Mouse (Mus musculus) lung, embryonic 14.5 days (tissue): ENCODE measurements at regions not wholly inside any gene's neighbourhood (a gene's known extent, or its start where the extent isn't known, plus 50 kb on each side); places are given as distances from the start of the nearest gene placed in this dataset.

Source experiments
- ATAC-seq: fragments of 200-750 bp; cut with Nextera tagmentation; 2 replicates; pipeline ENCODE4 v1.8.0; 2017; ENCODE audit warnings: mild to moderate bottlenecking, moderate TSS enrichment, moderate library complexity; ENCODE audit not compliant: insufficient read depth
- DNase-seq: peaks from one replicate; pipeline ENCODE4 v3.0.0-alpha.2; 2015
- H3K27ac ChIP-seq: fragments of 300-500 bp; sonication (generic); 2 replicates; pipeline ENCODE4 v1.5.1; 2014; ENCODE audit warnings: low read depth, mild to moderate bottlenecking, moderate library complexity
- H3K27me3 ChIP-seq: fragments of 300-500 bp; sonication (generic); 2 replicates; pipeline ENCODE4 v1.6.1; 2014; ENCODE audit warnings: low read length, control low read depth; ENCODE audit not compliant: insufficient read depth
- H3K36me3 ChIP-seq: fragments of 300-500 bp; sonication (generic); 2 replicates; pipeline ENCODE4 v1.6.1; 2014; ENCODE audit warnings: control low read depth; ENCODE audit not compliant: insufficient read depth
- H3K4me1 ChIP-seq: fragments of 300-500 bp; sonication (generic); 2 replicates; pipeline ENCODE4 v1.6.1; 2014; ENCODE audit warnings: antibody characterized with exemption, control low read depth; ENCODE audit not compliant: insufficient read depth
- H3K4me2 ChIP-seq: fragments of 300-500 bp; sonication (generic); 2 replicates; pipeline ENCODE4 v1.6.1; 2014; ENCODE audit warnings: mild to moderate bottlenecking
- H3K4me3 ChIP-seq: fragments of 300-500 bp; sonication (generic); 2 replicates; pipeline ENCODE4 v1.5.1; 2014; ENCODE audit warnings: low read depth, low read length
- H3K9ac ChIP-seq: fragments of 300-500 bp; sonication (generic); 2 replicates; pipeline ENCODE4 v1.6.1; 2014
- H3K9me3 ChIP-seq: fragments of 300-500 bp; sonication (generic); 2 replicates; pipeline ENCODE4 v1.6.1; 2016; ENCODE audit warnings: low read depth, low read length, control low read depth
- CTCF ChIP-seq: IDR thresholded peaks from 2 replicates; pipeline ENCODE4 v1.5.1; 2016; ENCODE audit warnings: antibody characterized with exemption, low read depth
- whole genome bisulfite sequencing: fragments of 180-500 bp; shearing (Covaris S2); extraction: QIAGEN DNeasy Blood & Tissue Kit; methylation state at CpG from one replicate; pipeline ENCODE4 v1.1.7; 2014; 5-methylcytosine and 5-hydroxymethylcytosine counted together

- Histone ChIP-seq H3K4me3 (no peak overlapping the region), H3K9me3 (no peaks in the 10 kb centered on the region), H3K4me2 (no peak overlapping the region), H3K27me3 (no peaks in the 10 kb centered on the region), H3K9ac (no peak overlapping the region), H3K4me1 (no peaks in the 10 kb centered on the region), H3K36me3 (no peaks in the 10 kb centered on the region), H3K27ac (no peak overlapping the region)
- DNase-seq = no peak
- TF ChIP-seq CTCF = no peak
- 66% methylated on average over 11 of the region's 11 CpGs for WGBS
- no peak for ATAC-seq
These were observed 91.1 kb downstream of the Lmo4 start for GRCm38 (mm10) chr3:144113672-144114645.

DNA sequence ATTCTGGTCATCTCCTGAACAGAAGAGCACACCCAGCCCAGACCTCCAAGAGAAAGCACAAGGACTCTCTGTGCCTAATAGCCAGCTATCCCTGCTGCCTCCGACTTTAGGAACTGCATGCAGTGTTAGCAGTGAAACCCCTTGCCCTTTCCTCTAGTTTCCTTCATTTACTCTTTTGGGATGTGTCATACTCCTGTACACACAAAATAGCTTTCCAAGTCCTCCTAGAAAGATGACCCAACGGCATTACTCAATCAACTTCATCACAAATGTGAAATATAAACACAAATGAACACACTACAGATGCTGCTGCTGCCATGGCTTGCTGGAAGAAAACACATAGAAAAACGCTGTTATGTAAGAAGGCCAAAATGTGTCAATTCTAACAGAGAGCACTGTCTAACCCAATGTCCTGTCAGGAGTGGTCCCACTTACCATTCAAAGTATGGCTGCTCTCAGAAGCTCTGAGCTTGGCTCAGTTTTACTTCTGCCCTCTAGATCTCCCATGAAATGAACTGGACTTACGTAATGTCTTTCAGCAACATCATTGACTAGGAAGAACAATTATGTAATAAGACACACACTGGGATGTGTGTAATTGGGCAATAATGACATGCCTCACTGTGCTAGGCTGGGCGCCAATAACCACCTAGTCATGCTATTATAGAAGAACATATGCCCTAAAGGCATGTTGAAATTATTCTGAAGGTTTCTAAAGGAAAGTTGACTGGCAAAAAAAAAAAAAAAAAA lies 94.5 kb downstream of the Lmo4 start:
- TF ChIP-seq CTCF = no peak
- Histone ChIP-seq H3K9ac (no peak overlapping the region), H3K27me3 (no peaks in the 10 kb centered on the region), H3K27ac (no peak overlapping the region), H3K4me2 (no peak overlapping the region), H3K9me3 (no peaks in the 10 kb centered on the region), H3K4me3 (no peak overlapping the region), H3K36me3 (no peaks in the 10 kb centered on the region), H3K4me1 (no peaks in the 10 kb centered on the region)
- DNase-seq (no peak), ATAC-seq (no peak)
- 84% methylated on average over 5 of the region's 5 CpGs for WGBS

- no peak for DNase-seq
- Histone ChIP-seq H3K36me3 (no peaks in the 10 kb centered on the region), H3K27me3 (no peaks in the 10 kb centered on the region), H3K27ac (no peak overlapping the region), H3K4me3 (no peak overlapping the region), H3K4me2 (no peak overlapping the region), H3K9ac (no peak overlapping the region), H3K4me1 (no peaks in the 10 kb centered on the region), H3K9me3 (no peaks in the 10 kb centered on the region)
- no peak for ATAC-seq
- WGBS = 76% methylated on average over 2 of the region's 2 CpGs
- TF ChIP-seq CTCF = no peak
These were observed 95.3 kb downstream of the Lmo4 start for GRCm38 (mm10) chr3:144109769-144110168.

GRCm38 (mm10) chr3:144108310-144108709 lies 96.7 kb downstream of the Lmo4 start:
- no peak for DNase-seq
- 75% methylated on average over 6 of the region's 6 CpGs for WGBS
- H3K9me3 ChIP-seq = no peaks in the 10 kb centered on the region
- no peaks in the 10 kb centered on the region for H3K4me1 ChIP-seq
- TF ChIP-seq CTCF = no peak
- no peak overlapping the region for H3K27ac ChIP-seq
- no peak for ATAC-seq
- H3K4me3 ChIP-seq = no peak overlapping the region
- H3K36me3 ChIP-seq = no peaks in the 10 kb centered on the region
- no peak overlapping the region for H3K9ac ChIP-seq
- no peaks in the 10 kb centered on the region for H3K27me3 ChIP-seq
- H3K4me2 ChIP-seq = no peak overlapping the region

DNA sequence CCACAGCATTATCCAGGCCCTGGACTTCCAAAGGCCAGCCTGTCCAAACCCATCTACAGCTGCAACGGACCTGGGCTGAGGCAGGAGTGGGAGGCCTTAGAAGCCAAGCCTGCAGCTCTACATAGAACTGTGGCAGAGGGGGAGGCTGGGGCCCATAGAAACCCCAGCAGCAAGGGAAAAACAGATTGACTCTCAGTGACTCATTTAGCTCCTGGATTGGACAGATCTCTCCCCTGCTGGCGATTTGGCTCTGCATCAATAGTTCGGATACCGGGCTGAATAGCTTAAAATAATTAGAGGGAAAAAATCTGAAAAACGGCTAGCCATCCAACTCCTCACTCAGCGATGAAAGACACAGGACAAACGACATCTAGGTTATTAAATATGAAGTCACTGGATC lies 97.4 kb downstream of the Lmo4 start:
- no peaks in the 10 kb centered on the region for H3K36me3 ChIP-seq
- H3K9ac ChIP-seq = no peak overlapping the region
- no peak for DNase-seq
- no peak overlapping the region for H3K4me2 ChIP-seq
- TF ChIP-seq CTCF = no peak
- no peaks in the 10 kb centered on the region for H3K27me3 ChIP-seq
- ATAC-seq = no peak
- no peak overlapping the region for H3K27ac ChIP-seq
- no peaks in the 10 kb centered on the region for H3K4me1 ChIP-seq
- H3K4me3 ChIP-seq = no peak overlapping the region
- H3K9me3 ChIP-seq = no peaks in the 10 kb centered on the region
- WGBS = 73% methylated on average over 7 of the region's 7 CpGs

GRCm38 (mm10) chr3:144104366-144104765 lies 100.7 kb downstream of the Lmo4 start:
- WGBS = 79% methylated on average over 4 of the region's 4 CpGs
- H3K4me3 ChIP-seq = no peak overlapping the region
- no peak for TF ChIP-seq CTCF
- H3K27ac ChIP-seq = no peak overlapping the region
- DNase-seq (no peak), ATAC-seq (no peak)
- H3K36me3 ChIP-seq = no peaks in the 10 kb centered on the region
- H3K4me2 ChIP-seq = no peak overlapping the region
- H3K9me3 ChIP-seq = no peaks in the 10 kb centered on the region
- H3K9ac ChIP-seq = no peak overlapping the region
- no peaks in the 10 kb centered on the region for H3K4me1 ChIP-seq
- no peaks in the 10 kb centered on the region for H3K27me3 ChIP-seq

GRCm38 (mm10) chr3:144099444-144099843 lies 105.6 kb downstream of the Lmo4 start:
- no peak overlapping the region for H3K9ac ChIP-seq
- H3K27ac ChIP-seq = no peak overlapping the region
- peaks cover 3% of the 10 kb centered on the region; the same call in 1 of the 2 replicates for H3K4me1 ChIP-seq
- WGBS = 60% methylated on average over 2 of the region's 2 CpGs
- DNase-seq (no peak), ATAC-seq (no peak)
- no peak overlapping the region for H3K4me2 ChIP-seq
- no peaks in the 10 kb centered on the region for H3K27me3 ChIP-seq
- no peaks in the 10 kb centered on the region for H3K36me3 ChIP-seq
- no peak for TF ChIP-seq CTCF
- H3K4me3 ChIP-seq = no peak overlapping the region
- no peaks in the 10 kb centered on the region for H3K9me3 ChIP-seq
